Mouse (Mus musculus) lung, postnatal 0 days (tissue): Measurements from ENCODE around the gene 1700001L19Rik.

Source experiments
- CTCF ChIP-seq: IDR thresholded peaks from 2 replicates; pipeline ENCODE4 v1.5.1; 2016; ENCODE audit warnings: antibody characterized with exemption, mild to moderate bottlenecking
- EP300 ChIP-seq: IDR thresholded peaks from 2 replicates; pipeline ENCODE4 v1.6.1; 2016; ENCODE audit warnings: antibody characterized with exemption, mild to moderate bottlenecking, control low read depth

DNA sequence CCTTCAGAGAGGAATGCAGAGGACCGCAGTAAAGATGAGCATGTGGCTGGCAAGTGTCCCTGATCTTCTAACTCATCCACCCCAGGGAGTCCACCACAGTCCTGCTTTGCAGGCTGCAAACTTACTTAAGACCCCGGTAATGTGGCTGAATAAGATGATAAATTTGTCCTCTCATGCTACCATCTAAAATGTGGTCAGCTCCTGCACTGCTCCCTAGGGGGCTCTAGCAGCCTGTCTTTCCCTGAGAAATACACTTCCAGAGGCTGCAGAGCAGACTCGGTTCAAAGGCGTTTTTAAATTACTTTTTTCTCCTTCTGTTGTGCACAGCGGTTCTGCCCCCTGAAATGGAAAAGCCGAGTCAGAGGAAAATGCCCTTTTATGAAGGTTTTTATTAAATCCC, 4.0 kb downstream of the 1700001L19Rik start:
- TF ChIP-seq CTCF, result peak; percentile 70
- no peak for TF ChIP-seq EP300
